Mouse (Mus musculus) heart, postnatal 36 days (tissue): ENCODE results near the gene Tpm1. TPM values are rescaled to one million over a fixed set of nuclear protein-coding genes. Genes with fewer than 3 reads are reported as not detected.

Experiments used
- DNase-seq, 2 experiments: peaks; one replicate each; pipeline ENCODE4 v3.0.0; 2021 to 2022
- intact Hi-C: fragments of 180-260 bp; cut with DNase I; formaldehyde crosslinking; loops from one replicate; pipeline ENCODE4 v1.15.1; 2025
- total RNA-seq, 2 experiments: library from RNA; stranded (reverse); gene quantifications; 2 replicates each; pipeline ENCODE4 v1.2.3; 2021

Tpm1 gene
- total RNA-seq, result over 10,000 TPM; 11,452 to 11,878 TPM

DNA sequence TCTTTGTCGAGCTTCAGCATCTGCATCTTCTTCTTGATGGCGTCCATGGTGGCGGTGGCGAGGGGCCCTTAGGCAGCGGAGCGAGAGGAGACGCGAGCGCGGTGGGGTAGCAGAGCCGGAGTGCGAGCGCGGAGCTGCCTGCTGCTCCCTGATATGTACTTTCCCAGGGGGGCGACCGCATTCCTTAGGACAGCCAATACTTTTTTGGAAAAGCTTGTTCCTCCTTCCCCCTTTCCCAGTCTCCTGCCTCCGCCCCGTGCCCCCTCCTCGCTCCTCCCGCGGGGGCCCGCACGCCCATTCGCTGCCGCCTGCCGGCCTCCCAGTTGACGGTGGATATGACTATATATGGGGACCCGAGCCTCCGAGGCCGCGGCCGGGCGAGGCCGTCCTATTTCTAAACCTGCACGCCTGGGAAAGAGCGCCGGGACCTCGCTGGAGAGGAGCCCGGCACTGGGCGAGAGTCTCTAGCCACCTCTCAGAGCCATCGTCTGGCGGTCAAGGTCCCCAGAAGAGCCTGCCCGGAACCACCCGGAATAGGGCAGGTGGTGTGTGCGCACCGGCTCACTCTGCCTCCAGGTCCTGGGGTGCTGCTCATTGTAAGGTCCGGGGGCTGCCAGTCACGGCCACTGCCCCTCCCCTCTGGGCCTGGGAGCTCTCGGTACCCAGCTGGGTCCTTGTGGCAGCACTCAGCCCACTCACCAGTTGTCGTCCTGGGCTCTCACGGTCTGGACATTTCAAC is at the start of gene Tpm1:
Gene Tpm1 (minus strand): TSS at position 321 of the 739 bp plus-strand sequence.
- DNase-seq, result peak; percentile 79 to 84
- intact Hi-C loops, result loop anchor here (2.0 to 10.0 kb wide), 5 partner anchors 108 to 404 kb away; partner anchors contain the start of genes Aph1b and Gm10647

GRCm38 (mm10) chr9:67094371-67094770 is 45.2 kb upstream of the Tpm1 start:
- intact Hi-C loops, result no loop called here
- DNase-seq, result no peak

DNA sequence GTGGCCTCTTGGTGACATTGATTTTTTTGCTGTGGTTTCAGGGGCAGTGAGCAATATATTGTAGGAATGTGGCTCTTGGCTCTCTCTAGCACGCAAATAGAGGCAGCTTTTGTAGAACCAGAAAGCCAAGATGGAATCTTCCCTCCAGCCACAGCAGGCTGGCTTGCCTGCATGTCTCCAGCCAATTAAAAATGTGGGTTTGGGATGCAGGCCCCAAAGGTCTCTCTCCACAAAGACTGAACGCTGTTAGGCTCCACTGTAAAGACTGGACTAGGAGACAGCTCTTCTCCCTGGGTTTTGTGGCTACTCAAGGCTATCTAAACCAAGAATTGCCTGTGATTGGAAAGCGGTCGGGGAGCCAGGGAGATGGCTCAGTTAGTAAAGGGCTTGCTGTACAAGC is 43.0 kb upstream of the Tpm1 start:
- DNase-seq, result no peak
- intact Hi-C loops, result no loop called here

DNA sequence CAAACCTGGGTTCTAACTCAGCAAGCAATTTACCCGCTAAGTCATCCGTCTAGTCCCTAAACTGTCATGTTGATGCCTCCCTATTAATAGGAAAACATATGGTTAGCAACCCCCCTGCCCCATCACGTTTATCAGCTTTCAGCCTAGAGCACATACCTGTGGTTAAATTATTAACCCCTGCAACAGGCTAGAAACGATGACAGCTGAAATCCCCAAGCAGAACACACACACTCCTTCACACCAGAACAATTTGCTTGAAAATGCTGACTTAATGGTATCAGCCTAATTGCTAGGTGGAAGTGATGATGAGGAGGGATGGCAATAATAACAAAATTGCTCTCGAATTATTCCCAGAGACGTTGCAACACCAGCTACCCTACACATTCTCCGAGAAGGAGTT is 42.4 kb upstream of the Tpm1 start:
- no peak for DNase-seq
- intact Hi-C loops, result no loop called here

DNA sequence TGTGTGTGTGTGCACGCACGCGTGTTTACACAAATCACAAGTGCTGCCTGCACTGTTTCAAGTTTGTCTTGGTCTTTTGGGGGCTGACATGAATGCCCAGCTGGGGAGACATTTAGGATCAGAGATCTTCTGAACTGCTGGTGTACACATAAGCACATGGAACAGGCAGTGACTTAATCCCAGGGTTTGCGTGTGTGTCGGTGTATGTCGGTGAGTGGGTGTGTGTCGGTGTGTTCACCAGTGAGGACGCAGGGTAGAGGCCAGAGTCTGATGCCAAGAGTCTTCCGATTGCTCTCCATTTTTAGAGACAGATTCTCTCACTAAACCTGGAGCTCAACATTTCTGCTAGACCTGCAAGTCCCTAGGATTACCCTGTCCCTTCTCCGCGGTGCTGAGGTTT is 41.9 kb upstream of the Tpm1 start:
- intact Hi-C loops, result no loop called here
- no peak for DNase-seq

DNA sequence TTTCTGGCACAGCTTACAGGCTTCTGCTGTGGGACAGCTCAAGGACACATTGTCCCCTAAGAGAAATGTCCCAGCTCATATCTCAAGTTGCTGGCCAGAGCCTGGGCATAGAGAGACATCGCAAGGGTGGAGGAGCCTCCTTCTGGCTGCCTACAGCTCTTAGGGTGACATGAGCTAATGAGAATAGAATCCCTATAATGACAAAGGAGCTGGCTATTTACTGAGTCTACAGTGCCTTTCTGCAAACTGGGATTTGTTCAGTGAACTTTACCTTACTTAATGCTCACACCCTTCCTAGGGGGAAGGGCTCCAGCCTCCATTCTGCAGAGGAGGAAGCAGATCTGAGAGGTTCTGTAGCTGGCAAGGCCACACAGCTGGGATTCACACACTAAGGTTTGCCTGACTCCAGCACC is 41.4 kb upstream of the Tpm1 start:
- DNase-seq, result no peak

GRCm38 (mm10) chr9:67089167-67089566 is 40.0 kb upstream of the Tpm1 start:
- intact Hi-C loops, result no loop called here
- DNase-seq, result no peak

More for the DNA sequence above, 41.4 kb upstream of the Tpm1 start:
- intact Hi-C loops, result no loop called here

DNA sequence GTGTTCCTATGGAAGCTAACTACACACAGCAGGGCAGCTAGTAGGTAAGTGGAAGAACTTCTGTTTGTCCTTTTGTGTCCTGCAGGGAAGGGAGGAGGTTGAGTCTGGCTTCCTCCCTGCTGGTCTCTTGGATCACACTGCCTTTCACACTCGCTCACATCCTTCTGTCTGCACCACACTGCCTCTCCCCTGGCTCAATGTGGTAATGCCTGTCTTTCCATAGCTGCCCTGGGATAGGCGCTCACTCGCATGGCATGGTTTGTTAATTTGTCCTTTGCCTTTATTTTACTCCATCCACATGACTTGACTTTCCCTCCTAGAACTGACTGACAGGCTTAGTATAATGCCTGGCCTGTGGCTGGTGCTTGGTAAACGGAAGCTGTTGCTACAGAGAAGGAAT is 34.6 kb upstream of the Tpm1 start:
- no peak for DNase-seq

GRCm38 (mm10) chr9:67081688-67082087 is 32.5 kb upstream of the Tpm1 start:
- intact Hi-C loops, result no loop called here
- peak; percentile 18 to 19 for DNase-seq

More for the DNA sequence above, 34.6 kb upstream of the Tpm1 start:
- intact Hi-C loops, result no loop called here

GRCm38 (mm10) chr9:67077658-67078319 is 28.6 kb upstream of the Tpm1 start:
- no peak for DNase-seq
- intact Hi-C loops, result no loop called here

DNA sequence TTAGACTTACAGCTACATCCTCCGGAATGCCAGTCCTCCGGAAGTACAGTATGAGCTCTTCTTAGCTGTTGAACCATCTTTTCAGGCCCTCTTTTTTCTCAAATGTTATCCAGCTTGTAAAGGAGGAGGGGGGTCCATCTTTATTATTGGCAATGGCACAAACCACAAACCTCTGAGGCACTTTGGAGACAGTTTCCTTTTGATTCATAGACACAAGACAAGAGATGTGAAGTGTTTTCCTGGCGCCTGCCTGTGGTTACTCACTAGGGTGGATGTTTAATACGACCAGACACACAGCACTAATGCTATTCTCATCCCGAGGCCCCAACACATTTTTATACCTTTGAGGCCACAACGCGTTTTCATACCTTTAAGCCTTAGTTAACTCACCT is 28.1 kb upstream of the Tpm1 start:
- intact Hi-C loops, result no loop called here
- DNase-seq, result no peak

- no peak for DNase-seq
- intact Hi-C loops, result no loop called here
These were observed 23.0 kb upstream of the Tpm1 start for GRCm38 (mm10) chr9:67072182-67072581.

- DNase-seq, result no peak
- intact Hi-C loops, result no loop called here
These were observed 22.4 kb upstream of the Tpm1 start for GRCm38 (mm10) chr9:67071596-67071995.

GRCm38 (mm10) chr9:67071103-67071502 is 21.9 kb upstream of the Tpm1 start:
- intact Hi-C loops, result no loop called here
- no peak for DNase-seq

DNA sequence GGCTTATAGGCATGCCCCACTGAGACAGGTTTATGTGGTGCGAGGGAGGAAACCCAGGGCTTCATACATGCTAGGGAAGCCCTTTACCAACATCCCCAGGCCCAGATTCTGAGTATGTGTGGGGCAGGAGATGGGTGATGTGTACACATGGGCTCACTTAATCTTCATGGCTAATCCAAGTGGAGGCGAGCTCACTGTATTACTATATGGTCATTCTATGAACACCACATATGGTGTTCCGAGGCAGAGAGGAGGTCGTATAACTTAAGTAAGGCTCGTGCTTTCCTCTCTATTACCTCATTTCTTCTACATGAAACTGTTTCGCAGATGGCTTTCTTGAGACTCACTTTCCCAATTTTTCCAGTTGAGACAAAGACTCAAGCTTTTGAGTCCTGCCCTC is 17.4 kb upstream of the Tpm1 start:
- intact Hi-C loops, result no loop called here

GRCm38 (mm10) chr9:67059714-67060113 is 10.5 kb upstream of the Tpm1 start:
- DNase-seq, result no peak
- intact Hi-C loops, result no loop called here

More for the DNA sequence above, 17.4 kb upstream of the Tpm1 start:
- no peak for DNase-seq

- no peak for DNase-seq
- intact Hi-C loops, result no loop called here
These were observed 9.2 kb upstream of the Tpm1 start for GRCm38 (mm10) chr9:67058366-67058765.

DNA sequence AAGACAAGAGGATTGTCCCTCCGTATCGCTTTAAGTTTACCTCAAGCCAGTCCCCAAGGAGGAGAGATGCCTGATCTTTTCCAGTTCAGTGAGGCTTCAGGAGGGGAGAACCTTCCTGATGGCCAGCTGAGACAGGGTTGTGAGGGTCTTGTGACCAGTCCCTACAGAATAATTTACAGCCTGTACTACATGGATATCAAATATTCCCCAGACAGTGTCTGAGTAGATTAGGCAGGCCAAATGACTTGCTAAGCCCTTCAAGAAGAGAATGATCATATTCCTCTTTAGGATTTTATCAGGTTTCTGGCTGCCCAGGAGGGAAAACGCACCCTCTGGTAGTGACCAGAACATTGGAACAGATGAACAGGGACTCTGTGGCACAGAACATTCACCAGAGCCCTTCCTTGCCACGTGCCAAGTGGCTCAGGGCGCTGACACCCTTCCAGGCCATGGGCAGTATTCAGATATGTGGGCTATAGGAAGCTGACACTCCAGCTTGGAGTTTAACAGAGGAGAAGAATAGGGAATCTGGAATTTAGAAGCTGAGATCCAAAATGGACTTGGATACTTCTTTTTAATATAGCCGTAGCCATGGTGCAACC is 1.6 kb upstream of the Tpm1 start:
- no peak for DNase-seq
- intact Hi-C loops, result no loop called here

- DNase-seq, result no peak
- intact Hi-C loops, result loop anchor here (2.0 to 10.0 kb wide), 5 partner anchors 107 to 405 kb away; partner anchors contain the start of genes Aph1b and Gm10647
These were observed 630 bp upstream of the Tpm1 start for GRCm38 (mm10) chr9:67049836-67050235.

DNA sequence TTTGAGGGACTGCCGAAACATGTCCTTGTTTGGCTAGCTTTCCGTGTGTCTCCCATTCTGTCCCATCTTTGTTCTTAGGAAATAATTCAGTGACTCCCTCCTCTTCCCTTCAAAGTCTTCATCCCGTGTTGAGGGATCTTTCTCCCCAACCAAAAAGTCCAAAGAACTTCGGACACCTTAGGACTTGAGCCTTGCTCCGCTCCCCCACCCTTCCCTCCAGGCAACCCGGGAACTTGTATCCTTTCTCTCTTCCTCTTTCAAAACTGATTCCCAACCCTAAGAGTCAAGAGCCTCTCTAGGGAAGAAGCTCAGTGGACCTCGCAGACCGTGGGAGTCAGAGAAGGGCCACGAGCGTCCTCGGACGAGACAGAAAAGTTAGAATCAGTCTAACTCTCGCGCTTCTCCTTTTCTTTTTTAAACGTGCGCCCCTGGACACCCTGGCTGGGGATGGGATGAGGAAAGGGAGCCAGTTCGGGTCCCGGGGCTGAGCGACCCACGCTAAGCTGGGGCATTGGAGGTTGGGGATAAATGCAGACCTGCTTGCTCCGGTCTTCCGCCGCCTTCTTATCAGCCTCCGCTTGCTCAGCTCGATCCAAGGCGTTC is 622 bp downstream of the Tpm1 start:
- DNase-seq, result no peak
- intact Hi-C loops, result loop anchor here (2.0 to 10.0 kb wide), 5 partner anchors 108 to 404 kb away; partner anchors contain the start of genes Aph1b and Gm10647
